ENCODE assay signal across 16 mouse cellular contexts in genomic region chr13:6638976-6639375, GRCm38 (mm10). TPM values are rescaled to one million over a fixed set of nuclear protein-coding genes. Genes with fewer than 3 reads are reported as not detected.
DNase-seq lines count a peak whose midpoint lies in the region; ATAC-seq and TF ChIP-seq lines count a peak whose summit lies in the region.
"Had no signal": no experiment of that assay in that cellular context is flagged by ENCODE, and none has a peak within 500 bp of the region (broad histone marks: within the 10 kb centered on the region; RNA-seq: fewer than 3 reads in every experiment).

No protein-coding gene starts in this region.

- WGBS in forebrain, embryonic 10.5 days = 95% methylated on average over 3 of the region's 3 CpGs

- H3K27me3 ChIP-seq in E14TG2a.4 (ENCODE audit: insufficient read depth, low read length) = no peaks in the 10 kb centered on the region
- no peaks in the 10 kb centered on the region for H3K27me3 ChIP-seq in forebrain, embryonic 10.5 days (ENCODE audit: poor library complexity, severe bottlenecking)
- H3K27me3 ChIP-seq: embryonic facial prominence, embryonic 12.5 days; forebrain, embryonic 12.5 days had no signal

- no peak for ATAC-seq in CD4-positive, CD25-positive, alpha-beta regulatory T cell, adult 4 months
- ATAC-seq: forebrain, embryonic 14.5 days; forebrain, embryonic 16.5 days had no signal

- no peak for DNase-seq in forebrain, embryonic 10.5 days (ENCODE audit: extremely low spot score, low spot score)
- no peak for DNase-seq in heart, adult 8-10 months (ENCODE audit: low spot score)
- DNase-seq: adrenal gland, postnatal 25 days; cerebellum, adult 11-12 months; cerebellum, adult 2 months; cerebellum, adult 9-10 months; cerebellum, postnatal 10 days; cerebellum, postnatal 25 days had no signal

- H3K36me3 ChIP-seq in E14TG2a.4 (ENCODE audit: insufficient read depth, low read length) = peaks cover 100% of the 10 kb centered on the region
- no peaks in the 10 kb centered on the region for H3K36me3 ChIP-seq in forebrain, embryonic 10.5 days (replicated peaks)
- H3K36me3 ChIP-seq: embryonic facial prominence, embryonic 10.5 days; embryonic facial prominence, embryonic 12.5 days; forebrain, embryonic 12.5 days had no signal

- peaks cover 62% of the 10 kb centered on the region for H3K9me3 ChIP-seq in E14TG2a.4 (ENCODE audit: low read length)
- no peaks in the 10 kb centered on the region for H3K9me3 ChIP-seq in forebrain, embryonic 10.5 days
- H3K9me3 ChIP-seq: embryonic facial prominence, embryonic 10.5 days; embryonic facial prominence, embryonic 12.5 days; forebrain, embryonic 12.5 days had no signal

- TF ChIP-seq CTCF in E14TG2a.4 (conservative IDR thresholded peaks at IDR 0.05; ENCODE audit: low read length) = no peak

- H3K27ac ChIP-seq in brown adipose tissue, adult 24 weeks (replicated peaks; ENCODE audit: low read depth, low read length) = peak overlapping the region; percentile 56
- H3K27ac ChIP-seq in forebrain, embryonic 10.5 days = no peak overlapping the region
- H3K27ac ChIP-seq: embryonic facial prominence, embryonic 10.5 days; embryonic facial prominence, embryonic 12.5 days; forebrain, embryonic 12.5 days had no signal

- H3K4me3 ChIP-seq in E14TG2a.4 (replicated peaks; ENCODE audit: low read length) = peak overlapping the region; percentile 11; the same call in 1 of the 2 replicates
- no peak overlapping the region for H3K4me3 ChIP-seq in brown adipose tissue, adult 24 weeks (ENCODE audit: insufficient read depth, low read depth, low read length)
- no peak overlapping the region for H3K4me3 ChIP-seq in forebrain, embryonic 10.5 days
- H3K4me3 ChIP-seq: embryonic facial prominence, embryonic 10.5 days; embryonic facial prominence, embryonic 12.5 days; forebrain, embryonic 12.5 days had no signal

- peaks cover 81% of the 10 kb centered on the region for H3K4me1 ChIP-seq in E14TG2a.4 (replicated peaks; ENCODE audit: low read depth, low read length)
- H3K4me1 ChIP-seq in brown adipose tissue, adult 24 weeks (ENCODE audit: control insufficient read depth, insufficient read depth, insufficient read length, low read length) = peaks cover 22% of the 10 kb centered on the region
- peaks cover 8% of the 10 kb centered on the region for H3K4me1 ChIP-seq in forebrain, embryonic 10.5 days

RNA-seq across cellular contexts. Expression of gene Pfkp, which starts 9.6 kb away (rescaled TPM):
- polyA plus RNA-seq in brown adipose tissue, adult 24 weeks (2012; ENCODE audit: insufficient read depth, insufficient read length, missing spikeins) = 135 and 146 TPM in 2 replicates
- 11.0 and 12.5 TPM in 2 replicates for polyA plus RNA-seq in forebrain, embryonic 10.5 days (2016; fragmentation: Nextera tagmentation; extraction: Ambion mirVana)
- 100 to 1,000 TPM; 124 to 178 TPM for polyA plus RNA-seq in CD4-positive, CD25-positive, alpha-beta regulatory T cell, adult 4 months (2017; shearing (Covaris generic))
- 10 to 100 TPM; 27.7 to 47.5 (median 33.5) TPM for total RNA-seq in heart, adult 8-10 months (2022)
